Mouse (Mus musculus) WW6 (cell line): Measurements from ENCODE around the gene Itgav.
A peak's percentile ranks its signal among the peaks of the same experiment; 100 is the strongest.

Experiments used
- DNase-seq: peaks from one replicate; pipeline ENCODE4 v3.0.0-alpha.2; 2013; ENCODE audit warnings: low read depth, low spot score

Gene Itgav

DNA sequence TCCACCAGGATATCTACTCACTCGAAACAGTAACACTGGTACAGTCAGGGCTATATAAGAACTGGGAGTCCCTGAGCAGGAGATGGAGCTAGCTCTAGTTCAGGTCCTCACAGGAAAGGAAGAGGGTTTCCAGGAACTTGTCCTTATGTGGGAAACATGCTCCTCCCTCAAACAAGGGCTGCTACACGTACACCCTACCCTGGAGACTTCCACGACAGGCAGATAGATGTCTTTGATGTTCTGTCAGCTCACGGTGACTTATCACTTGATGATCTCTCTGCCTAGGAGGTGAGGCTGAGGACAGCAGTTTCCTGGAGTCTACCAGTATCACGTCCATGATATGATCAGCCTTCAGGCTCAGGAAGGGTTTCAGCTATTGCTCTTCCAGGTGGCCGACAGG lies 21.1 kb downstream of the Itgav start:
- DNase-seq = no peak

DNA sequence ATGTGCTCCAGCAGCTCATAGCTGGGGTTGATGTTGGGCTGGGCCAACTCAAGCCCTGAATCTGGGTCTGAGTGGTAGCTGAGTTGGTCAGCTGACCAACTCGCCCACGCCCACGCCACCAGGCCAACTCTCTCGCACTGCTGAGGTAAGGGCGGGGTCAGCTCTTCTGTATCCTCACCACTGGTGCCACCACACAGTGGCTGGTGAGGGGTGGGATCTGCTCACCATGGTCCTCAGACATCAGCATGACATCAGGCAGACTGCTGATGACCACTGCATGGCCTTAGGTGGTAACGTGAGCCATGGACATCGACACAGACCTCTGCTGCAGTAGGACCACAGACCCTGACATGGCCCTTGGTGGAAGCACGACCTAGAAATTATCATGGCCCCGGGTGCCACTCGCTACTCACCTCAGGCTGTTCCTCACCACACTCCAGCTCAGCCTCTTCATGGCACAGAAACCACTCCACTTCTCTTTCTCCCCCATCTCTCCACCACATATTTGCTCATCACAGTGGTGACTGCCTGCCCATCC lies 24.5 kb downstream of the Itgav start:
- DNase-seq = no peak

DNA sequence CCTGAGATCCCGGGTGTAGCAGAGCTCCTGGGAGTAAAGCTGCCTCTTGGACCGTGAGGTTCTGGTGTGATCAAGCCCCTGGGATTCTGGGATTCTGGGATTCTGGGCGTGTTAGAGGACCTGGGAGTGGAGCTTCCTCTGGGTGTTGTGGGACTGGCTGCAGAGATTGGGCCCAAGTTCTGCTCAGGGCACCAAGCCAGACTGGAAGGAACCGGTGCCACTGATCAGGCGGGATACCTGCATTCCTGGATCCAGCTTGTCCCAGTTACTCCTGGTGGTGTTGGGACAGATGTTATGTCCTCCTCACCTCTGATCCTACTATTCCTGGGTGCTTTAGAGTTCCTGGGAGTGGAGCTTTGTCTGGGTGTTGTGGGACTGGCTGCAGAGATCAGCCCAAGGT lies 28.8 kb downstream of the Itgav start:
- no peak for DNase-seq

DNA sequence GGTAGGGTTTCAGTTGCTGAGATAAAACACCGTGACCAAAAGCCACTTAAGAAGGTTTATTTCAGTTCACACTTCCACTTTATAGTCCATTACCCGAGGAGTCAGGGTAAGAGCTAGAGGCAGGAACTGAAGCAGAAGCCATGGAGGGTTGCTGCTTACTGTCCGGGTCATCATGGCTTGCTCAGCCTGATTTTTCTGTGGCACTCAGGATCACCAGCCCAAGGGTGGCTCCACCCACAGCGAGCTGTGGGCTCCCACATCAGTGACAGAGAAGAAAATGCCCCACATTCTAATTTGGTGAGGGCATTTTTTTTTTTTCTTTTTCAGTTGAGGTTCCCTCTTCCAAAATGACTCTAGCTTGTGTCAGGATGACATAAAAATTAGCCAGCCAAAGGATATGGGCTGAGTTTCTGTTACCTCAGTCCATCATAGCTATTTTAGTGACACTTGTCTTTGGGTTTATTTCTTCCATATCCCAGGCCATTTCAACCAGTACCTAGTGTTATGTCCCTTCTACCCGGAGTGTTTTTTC lies 30.2 kb downstream of the Itgav start:
- no peak for DNase-seq

DNA sequence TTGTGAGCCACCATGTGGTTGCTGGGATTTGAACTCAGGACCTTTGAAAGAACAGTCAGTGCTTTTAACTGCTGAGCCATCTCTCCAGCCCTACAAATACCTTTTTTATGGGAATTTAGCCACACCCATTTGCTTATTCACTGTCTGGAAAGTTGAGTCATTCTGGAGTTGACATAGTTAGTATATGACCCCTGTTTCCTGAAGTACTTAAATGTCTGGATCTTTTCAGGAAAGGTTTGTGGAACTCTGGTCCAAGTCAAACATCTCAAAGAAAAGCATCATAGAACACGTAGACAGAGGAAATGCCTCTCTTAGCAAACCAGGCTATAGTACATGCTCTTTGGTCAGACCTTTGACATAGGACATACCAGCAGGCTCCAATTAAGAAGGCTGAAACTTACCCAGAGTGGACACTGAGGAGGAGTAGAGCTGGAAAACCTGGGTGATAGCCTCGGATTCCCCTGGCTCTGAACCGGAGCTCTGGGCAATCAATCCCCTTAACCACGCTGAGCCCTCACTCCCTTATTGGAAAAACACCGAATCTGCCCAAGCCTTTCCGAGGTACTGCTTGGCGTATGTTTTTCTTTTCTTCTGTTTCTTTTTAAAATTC lies 34.5 kb downstream of the Itgav start:
- DNase-seq = no peak

DNA sequence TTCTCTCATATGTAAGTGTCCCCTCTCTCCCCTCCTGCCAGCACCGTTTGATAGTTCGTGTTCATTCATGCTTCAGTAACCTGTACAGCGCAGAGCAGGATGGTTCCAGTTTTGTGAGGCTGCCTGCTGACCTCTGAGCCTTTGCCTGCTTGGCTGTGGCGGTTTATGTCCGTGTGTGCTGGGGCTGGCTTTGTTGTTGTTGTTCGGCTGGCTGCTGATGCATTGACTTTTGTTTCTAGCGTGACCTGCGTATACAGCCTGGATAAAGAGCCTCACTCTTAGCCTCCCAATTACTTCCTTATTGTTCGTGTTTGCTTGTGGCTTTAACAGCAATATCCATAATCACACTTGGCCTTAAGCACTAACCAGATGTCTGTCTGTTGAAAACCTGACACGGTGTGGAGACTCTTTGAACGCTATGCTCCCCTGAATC lies 35.0 kb downstream of the Itgav start:
- no peak for DNase-seq

DNA sequence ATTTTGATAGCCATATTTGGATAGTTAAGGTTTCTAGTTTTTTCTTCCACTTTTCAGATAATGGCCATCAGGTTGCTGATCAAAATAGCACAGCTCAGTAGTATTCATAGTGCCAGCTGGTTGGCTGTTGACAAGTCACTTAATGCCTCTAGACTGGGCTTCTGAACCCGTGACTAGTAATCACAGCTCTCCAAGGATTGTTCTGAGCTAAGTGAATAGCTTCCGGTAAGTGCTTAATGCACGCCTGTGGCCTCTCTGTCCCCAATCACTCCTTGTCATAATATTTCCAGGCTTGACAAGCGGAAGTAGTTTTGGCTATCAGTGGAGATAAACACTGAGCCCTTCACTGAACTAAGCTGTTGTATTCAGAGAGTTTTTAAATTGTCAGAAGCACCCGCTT lies 35.5 kb downstream of the Itgav start:
- DNase-seq = no peak

DNA sequence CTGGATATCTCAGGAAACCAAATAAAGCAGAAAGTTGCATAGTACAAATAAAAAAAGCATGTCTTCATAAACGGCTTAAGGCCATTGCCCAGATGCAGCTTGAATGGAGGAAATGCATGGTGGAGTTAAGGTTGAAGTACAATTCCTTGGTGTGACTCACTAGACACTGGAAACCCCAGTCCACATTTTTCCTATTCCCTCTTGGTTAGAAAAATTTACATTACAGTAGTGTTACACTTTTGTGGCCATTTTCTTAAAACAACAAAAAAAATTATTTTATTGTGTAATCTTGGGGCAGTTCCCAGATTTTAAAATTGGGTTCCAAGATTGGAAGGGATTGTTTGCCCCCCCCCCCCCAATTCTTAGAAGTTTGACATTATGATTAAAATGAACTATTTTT lies 35.9 kb downstream of the Itgav start:
- DNase-seq = no peak

DNA sequence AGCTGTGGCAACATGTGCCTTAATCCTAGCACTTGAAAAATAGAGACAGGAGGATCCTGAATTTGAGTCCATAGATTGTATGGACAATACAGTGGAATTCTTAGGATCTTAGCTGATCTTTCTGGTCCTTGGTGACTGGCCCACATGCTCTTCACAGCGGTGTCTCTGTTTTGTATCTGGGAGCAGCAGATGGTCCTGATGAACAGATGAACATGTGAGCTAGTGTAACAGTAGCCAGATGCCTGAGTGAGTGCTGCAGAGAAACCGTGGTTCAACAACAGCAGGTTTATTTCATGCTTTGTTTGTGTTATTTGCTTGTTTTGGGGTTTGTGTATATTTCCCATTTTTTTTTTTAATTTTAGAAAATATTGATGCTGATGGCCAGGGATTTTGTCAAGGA lies 37.3 kb downstream of the Itgav start:
- no peak for DNase-seq

DNA sequence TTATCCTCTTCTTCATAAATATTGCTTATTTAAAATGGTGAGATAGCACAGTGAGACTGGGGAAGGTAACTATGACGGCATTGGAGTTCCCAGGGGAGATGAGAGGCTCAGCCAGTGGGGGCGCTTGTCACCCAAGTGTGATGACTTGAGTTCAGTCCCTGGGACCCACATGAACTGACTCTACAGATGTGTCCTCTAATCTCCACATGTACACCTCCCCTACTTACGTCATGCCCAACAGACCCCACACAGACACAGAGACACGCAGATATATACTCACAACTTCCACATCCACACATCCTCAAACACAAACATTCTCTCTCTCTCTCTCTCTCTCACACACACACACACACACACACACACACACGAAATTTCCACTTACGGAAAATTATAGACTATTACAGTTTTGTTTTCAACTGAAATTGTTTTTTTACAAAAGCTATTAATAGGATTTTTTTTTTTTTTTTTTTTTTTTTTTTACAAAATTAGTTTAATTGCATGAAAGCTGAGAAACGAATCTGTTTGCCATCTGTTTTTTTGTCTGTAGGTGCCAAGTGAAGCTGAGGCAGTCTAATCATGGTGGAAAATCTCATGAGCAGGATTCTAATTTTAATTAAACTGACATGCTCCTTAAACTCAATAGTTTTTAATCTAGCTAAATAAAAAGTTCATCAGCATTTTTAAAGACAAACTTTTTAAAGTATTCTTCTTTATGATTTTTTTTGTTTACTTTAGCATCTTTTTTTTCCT lies 38.1 kb downstream of the Itgav start:
- no peak for DNase-seq

DNA sequence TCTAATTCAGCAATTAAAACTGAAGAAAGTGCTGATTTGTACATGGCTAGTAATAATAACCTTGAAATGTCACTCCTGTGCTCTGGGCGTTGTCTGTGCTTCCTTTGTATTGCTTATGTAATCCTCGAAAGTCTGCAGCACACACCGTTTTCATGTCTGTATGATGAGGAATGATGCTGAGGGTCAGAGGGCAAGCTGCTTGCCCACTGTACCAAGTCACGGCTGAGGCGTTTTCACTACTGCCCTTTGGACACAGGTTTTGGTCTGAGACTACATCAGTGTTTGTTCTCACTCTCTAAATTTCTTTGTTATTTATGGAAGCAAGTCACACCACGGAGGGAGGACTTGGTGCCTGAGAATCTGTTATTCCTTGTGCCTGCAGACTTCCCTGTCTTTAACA lies 41.9 kb downstream of the Itgav start:
- DNase-seq = no peak

DNA sequence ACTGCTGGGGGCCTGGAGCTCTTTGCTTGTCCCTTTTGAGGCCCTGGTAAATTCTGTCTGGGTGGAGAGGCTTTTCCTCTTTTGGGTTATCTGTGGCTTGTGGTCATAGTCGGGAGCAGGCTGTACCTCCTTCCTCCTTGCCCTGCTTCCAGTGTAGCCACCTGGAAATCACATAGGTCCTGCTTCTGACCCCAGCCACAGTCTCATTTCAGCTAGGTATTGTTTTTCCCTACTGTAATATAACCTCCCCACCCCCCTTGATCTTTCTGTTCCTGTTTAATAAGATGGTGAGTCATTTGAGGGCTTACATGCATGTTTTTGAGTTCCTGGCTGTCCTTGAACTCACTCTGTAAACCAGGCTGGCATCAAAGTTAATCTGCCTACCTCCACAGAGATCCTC lies 42.7 kb downstream of the Itgav start:
- no peak for DNase-seq

DNA sequence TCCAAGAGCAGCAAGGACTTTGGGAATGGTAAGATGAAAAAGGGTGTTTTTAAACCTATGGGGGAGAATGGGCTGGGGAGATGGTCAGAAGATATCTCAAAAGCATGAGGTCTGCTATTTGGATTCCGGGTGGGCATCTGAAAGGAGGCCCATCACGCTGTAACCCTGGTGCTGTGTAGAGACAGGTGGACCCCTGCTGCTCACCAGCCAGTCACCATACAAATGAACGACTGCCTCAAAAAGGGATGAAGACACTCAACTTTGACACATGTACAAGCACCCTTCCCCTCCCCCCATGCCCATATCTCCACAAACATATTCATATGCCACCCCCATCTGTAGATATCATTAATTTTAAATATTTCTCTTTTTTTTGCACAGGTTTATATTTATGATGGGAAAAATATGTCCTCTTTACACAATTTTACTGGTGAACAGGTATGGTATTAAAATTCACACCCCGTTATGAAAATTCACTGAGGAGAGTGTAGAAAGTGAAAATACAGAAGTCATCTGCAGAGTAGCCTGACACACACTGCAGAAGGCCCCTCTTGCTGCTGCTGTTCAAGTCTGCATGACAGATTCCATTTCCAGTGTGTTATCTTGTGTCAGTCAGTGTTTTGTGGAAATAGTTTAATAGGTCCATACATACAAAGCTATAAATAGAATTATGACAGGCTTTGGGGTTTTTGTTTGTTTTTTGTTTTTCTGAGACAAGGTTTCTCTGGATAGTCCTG lies 44.3 kb downstream of the Itgav start:
- DNase-seq = no peak

DNA sequence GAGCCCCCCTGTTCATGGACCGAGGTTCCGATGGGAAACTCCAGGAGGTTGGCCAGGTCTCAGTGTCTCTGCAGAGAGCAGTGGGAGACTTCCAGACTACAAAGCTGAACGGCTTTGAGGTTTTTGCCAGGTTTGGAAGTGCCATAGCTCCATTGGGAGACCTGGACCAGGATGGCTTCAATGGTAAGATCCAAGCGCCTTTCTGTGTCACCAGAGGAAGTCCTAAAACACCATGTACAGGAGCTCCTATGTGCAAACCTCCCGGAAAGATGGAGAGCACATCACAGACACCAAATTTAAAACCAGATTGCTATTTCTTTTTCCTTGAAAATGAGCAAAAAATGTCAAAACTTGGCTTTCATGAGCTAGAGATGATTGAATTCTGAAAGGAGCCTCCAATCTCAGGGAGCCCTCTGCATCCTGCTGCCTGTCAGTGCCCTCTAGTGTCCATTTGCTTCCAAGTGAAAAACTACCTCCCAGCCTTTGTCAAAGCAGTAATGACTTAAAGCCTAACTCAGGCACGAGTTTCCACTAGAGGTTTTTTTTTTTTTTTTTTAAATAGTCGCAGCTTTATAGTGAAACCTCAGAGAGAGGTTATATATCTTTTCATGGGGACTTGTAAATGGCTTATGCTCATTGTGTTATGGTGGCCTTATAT lies 47.1 kb downstream of the Itgav start:
- DNase-seq = no peak

DNA sequence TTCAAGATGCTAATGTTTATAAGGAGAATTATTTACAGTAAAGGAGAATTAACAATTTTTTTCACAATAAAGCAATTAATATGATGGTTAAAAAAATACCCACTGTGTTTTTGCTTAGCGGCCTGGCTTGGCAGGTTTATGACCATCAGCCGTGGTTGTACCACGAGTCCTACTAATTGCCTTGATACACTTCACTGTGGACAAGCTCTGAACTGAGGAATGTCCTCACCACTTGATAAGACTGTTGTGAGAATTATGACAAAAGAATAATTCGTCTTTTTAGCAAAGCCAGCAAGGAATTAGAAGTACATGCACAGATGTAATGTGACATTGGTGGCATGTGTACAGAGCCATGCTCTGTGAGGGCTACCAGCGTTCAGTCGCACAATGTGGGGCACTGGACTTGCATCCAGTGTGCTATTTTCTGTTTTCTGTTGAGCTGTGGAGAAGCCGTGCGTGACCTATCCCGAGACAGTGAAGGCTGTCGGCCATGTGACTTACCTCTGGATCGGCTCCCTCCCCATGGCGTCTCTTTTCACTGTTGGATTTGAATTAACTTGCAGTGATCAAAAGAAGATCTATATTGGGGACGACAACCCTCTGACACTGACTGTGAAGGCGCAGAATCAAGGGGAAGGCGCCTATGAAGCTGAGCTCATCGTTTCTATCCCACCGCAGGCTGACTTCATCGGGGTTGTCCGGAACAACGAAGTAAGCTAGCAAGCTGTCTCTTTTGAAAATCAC lies 67.3 kb downstream of the Itgav start:
- DNase-seq = no peak

DNA sequence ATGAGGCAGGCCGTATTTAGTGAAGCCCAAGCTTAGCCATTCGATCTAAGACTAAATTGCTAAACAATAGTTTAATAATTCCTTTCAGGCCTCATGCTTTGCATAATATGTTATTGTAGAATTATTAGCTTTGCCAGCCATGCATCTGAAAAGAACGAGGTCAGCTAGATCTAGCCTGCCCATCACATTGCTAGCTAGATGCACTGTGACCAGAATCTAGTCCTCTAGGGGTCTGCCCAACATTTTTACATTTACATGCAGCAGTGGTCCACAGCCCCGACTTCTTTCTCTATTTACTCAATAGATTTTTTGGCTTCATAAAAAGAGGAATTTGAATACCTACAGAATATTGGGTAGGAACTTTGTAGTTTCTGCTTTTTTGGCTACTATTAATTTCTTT lies 67.9 kb downstream of the Itgav start:
- no peak for DNase-seq

DNA sequence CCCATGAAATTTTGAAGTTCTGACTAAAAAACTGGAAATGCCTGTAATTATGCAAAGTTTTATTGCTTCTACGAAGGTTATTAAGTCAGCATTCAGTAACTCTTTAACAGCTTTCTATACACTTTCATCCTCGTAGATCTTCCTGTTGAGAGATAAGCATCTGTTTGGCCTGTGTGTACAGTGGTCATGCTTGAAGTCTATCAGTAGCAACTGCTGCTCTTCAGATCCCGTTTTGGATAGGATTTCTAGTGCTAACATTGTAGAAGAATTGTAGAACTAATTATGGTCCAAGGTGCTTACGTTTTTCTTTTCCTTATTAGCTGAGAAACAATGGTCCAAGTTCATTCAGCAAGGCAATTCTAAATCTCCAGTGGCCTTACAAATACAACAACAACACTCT lies 71.6 kb downstream of the Itgav start:
- no peak for DNase-seq

DNA sequence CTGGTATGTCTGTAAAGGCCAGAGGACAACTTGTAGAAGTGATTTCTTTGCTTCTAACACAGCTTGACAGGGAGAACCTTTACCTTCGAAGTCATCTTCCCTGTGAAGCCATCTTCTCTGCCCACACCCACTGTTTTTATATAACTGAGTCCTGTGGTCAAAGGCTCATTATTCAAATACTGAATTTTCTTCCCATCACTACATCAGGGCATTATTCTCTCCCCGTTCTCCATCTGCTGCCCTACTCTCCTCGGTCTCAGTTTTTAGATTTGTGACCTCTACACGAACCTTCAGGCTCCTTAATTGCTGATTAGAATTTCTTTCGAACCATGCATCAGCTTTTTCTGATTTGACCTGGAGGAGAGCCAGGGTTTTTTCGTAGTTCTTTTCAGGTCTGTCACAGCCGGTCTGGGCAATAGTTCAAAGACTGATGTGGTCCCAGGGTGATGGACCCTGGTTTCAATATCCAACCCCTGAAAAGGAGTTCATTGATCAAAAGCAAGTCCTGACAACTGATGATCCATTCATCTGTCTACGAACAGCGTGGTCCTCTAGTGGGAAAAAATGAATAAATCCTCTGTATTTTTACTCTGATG lies 73.8 kb downstream of the Itgav start:
- no peak for DNase-seq

DNA sequence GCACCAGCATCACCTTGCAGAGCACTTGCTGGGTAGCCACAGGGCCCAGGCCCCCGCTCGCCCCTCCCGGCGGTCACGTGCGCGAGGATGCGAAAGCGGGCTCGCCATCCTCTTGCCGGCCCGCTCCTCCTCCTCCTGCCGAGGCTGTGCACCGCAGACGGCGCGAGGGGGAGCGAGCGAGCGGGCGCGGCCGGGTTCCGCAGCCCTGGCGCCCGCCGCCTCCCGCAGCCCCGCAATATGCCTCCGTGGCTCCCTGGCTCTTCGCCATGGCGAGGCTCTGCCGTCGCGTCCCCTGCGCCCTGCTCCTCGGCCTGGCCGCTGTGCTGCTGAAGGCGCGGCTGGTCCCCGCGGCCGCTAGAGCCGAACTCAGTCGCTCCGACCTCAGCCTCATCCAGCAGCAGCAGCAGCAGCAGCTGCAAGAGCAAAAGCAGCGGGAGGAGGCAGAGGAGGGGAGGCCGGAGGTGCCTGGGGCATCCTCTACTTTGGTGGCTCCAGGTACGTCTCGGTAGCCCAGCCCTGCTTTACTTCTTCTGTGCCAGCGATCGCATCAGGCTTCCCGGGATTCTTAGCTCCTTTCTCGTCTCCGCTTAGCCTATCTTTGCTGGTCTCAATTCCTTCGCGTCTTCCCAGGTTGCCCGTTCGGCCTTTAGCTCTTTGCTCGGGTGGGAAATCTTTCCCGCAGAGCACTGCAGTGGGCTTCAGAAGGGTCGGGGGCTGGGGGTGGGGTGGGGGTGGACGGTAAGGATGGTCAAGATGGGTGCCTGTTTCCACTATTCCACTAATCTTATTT lies 88.5 kb downstream of the Itgav start, which contains the start of gene Fam171b:
Gene Fam171b, plus strand, starts transcription at position 154 of the 790 bp plus-strand sequence.
- peak; percentile 53 for DNase-seq
